Mouse (Mus musculus): Measurements from ENCODE around the gene Magi2. TPM values are rescaled to one million over a fixed set of nuclear protein-coding genes. Genes with fewer than 3 reads are reported as not detected.

Gene Magi2
- polyA plus RNA-seq, 1 experiment, result 0.79 TPM

DNA sequence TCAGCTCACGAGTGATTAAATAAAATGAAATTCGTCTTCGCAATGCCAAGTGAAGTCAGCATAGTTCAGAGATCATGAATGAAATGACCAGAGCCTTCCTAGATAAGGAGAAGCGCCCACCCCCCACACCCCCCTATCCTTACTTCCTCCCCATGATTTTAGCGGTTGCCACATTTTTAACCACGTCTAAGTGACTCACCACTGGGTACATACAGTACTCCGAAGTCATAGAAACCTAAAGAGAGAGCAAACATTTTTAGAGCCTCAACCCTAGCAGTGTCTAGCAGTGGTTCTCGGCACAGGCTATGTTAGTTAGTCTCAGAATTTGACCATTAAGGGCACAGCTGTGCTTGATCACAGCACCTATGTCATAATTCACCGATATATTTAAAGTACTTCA is 1385.8 kb downstream of the Magi2 start:
- TF ChIP-seq POLR2A (IDR thresholded peaks at IDR 0.05; ENCODE audit: low read depth, low read length), result no peak
- Histone ChIP-seq H3K4me1 (ENCODE audit: control insufficient read depth, insufficient read depth, insufficient read length) (no peaks in the 10 kb centered on the region), H3K36me3 (ENCODE audit: control insufficient read depth, insufficient read depth, low read length) (no peaks in the 10 kb centered on the region), H3K27ac (ENCODE audit: insufficient read depth, low read length) (no peak overlapping the region), H3K4me3 (ENCODE audit: extremely low read depth, insufficient read depth, insufficient read length) (no peak overlapping the region), H3K27me3 (ENCODE audit: control insufficient read depth, insufficient read depth, low read length) (no peaks in the 10 kb centered on the region)
- 52% methylated on average over 9 of the region's 9 CpGs for WGBS
- no peak for DNase-seq (ENCODE audit: low read depth in 1 of 2, low spot score in 2 of 2)

DNA sequence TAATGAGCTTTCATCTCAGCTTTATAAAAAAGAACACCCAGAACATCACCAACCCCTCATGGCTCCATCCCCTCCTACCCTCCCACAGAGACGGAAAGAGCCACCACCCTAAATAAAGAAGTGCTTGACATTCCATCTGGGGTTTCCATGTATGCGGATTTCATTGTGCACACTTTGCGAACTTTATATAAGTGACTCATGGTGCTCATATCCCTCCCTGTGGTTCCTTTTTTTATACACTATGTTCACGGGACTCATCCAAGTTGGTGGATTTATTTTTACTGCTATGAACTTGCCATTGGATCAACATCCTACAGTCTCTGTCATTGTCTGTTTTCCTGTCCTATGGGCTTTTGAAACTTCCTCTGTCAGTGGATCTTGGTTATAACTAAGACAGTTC is 1388.1 kb downstream of the Magi2 start:
- no peak for TF ChIP-seq CTCF (IDR thresholded peaks at IDR 0.05; ENCODE audit: extremely low read depth, insufficient read depth, insufficient read length, insufficient replicate concordance)
- TF ChIP-seq POLR2A (IDR thresholded peaks at IDR 0.05; ENCODE audit: low read depth, low read length), result no peak
- Histone ChIP-seq H3K36me3 (ENCODE audit: control insufficient read depth, insufficient read depth, low read length) (no peaks in the 10 kb centered on the region), H3K27ac (ENCODE audit: insufficient read depth, low read length) (no peak overlapping the region), H3K4me3 (ENCODE audit: extremely low read depth, insufficient read depth, insufficient read length) (no peak overlapping the region), H3K27me3 (ENCODE audit: control insufficient read depth, insufficient read depth, low read length) (no peaks in the 10 kb centered on the region), H3K4me1 (ENCODE audit: control insufficient read depth, insufficient read depth, insufficient read length) (no peaks in the 10 kb centered on the region)
- DNase-seq (ENCODE audit: low read depth in 1 of 2, low spot score in 2 of 2), result no peak
- 87% methylated on average over 4 of the region's 4 CpGs for WGBS

DNA sequence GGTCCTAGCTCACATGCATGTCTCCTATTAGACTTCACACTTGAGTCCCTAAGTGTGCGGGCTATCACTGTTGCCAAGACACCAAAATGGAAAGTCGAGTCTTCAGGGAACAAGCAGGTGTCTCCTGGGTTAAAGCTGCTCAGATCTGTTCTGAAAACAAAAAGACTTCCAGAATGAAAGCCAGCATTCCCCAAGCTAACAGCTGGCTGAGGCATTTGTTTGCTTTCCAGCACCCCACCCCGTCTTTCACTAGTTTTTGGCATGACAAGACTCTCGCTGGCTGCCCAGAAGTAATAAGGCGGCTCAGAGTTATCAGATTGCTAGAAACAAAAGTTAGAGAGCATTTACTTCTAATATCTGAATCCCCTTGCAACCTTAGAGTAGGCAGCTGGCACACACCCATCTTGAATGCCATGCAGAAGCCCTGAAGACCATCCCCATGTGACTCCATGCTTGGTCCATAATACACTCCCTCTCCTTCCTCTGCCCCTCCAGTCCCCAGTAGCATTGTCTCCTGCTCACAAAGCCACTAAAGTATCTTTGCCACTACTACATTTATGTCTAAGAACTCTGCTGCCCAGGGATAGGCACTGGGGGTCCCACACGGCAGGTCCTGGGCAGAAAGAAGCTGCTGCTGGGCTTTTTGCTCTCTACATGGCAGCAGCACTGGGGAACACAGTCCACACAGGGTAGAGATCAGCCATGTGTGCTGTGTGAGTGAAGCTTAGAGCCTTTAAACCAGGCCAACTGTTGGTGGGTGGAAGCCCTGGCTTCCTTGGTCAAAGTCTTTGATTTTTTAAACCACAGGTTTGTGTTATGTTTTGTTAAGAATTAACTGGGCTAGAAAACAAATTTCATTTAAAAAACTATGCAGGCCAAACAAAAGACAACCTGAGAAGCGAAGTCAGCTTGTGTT is 1394.0 kb downstream of the Magi2 start:
- no peak for TF ChIP-seq CTCF (IDR thresholded peaks at IDR 0.05; ENCODE audit: extremely low read depth, insufficient read depth, insufficient read length, insufficient replicate concordance)
- TF ChIP-seq POLR2A (IDR thresholded peaks at IDR 0.05; ENCODE audit: low read depth, low read length), result no peak
- no peak overlapping the region for H3K27ac ChIP-seq (ENCODE audit: insufficient read depth, low read length)
- no peak overlapping the region for H3K4me3 ChIP-seq (ENCODE audit: extremely low read depth, insufficient read depth, insufficient read length)
- H3K36me3 ChIP-seq (ENCODE audit: control insufficient read depth, insufficient read depth, low read length), result no peaks in the 10 kb centered on the region
- H3K4me1 ChIP-seq (ENCODE audit: control insufficient read depth, insufficient read depth, insufficient read length), result no peaks in the 10 kb centered on the region
- DNase-seq (ENCODE audit: low read depth in 1 of 2, low spot score in 2 of 2), result no peak
- H3K27me3 ChIP-seq (ENCODE audit: control insufficient read depth, insufficient read depth, low read length), result no peaks in the 10 kb centered on the region
- WGBS, result 90% methylated on average over 7 of the region's 7 CpGs

DNA sequence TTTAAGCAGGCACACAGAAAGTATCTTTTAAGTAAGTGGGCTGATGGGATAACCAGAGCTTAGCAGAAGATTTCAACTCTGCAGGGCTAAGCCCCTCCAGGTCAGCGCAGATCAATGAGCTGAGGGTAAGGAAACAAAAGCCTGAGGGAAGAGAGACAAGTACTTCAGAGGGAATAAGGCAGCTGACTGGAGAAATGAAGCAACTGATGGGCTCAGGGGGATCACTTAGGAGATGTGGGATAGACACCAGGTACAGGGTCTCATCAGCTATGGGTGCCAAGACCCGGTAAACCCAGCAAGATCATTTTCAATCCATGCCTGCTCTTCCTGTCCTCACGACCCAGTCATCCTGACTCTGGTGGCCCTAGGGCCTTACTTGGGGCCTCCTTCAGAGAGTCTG is 1395.6 kb downstream of the Magi2 start:
- whole genome bisulfite sequencing, result 89% methylated on average over 3 of the region's 3 CpGs
- H3K27me3 ChIP-seq (ENCODE audit: control insufficient read depth, insufficient read depth, low read length), result no peaks in the 10 kb centered on the region
- no peak for TF ChIP-seq POLR2A (IDR thresholded peaks at IDR 0.05; ENCODE audit: low read depth, low read length)
- no peak for TF ChIP-seq CTCF (IDR thresholded peaks at IDR 0.05; ENCODE audit: extremely low read depth, insufficient read depth, insufficient read length, insufficient replicate concordance)
- no peak overlapping the region for H3K4me3 ChIP-seq (ENCODE audit: extremely low read depth, insufficient read depth, insufficient read length)
- no peaks in the 10 kb centered on the region for H3K36me3 ChIP-seq (ENCODE audit: control insufficient read depth, insufficient read depth, low read length)
- H3K4me1 ChIP-seq (ENCODE audit: control insufficient read depth, insufficient read depth, insufficient read length), result no peaks in the 10 kb centered on the region
- DNase-seq (ENCODE audit: low read depth in 1 of 2, low spot score in 2 of 2), result no peak
- no peak overlapping the region for H3K27ac ChIP-seq (ENCODE audit: insufficient read depth, low read length)

DNA sequence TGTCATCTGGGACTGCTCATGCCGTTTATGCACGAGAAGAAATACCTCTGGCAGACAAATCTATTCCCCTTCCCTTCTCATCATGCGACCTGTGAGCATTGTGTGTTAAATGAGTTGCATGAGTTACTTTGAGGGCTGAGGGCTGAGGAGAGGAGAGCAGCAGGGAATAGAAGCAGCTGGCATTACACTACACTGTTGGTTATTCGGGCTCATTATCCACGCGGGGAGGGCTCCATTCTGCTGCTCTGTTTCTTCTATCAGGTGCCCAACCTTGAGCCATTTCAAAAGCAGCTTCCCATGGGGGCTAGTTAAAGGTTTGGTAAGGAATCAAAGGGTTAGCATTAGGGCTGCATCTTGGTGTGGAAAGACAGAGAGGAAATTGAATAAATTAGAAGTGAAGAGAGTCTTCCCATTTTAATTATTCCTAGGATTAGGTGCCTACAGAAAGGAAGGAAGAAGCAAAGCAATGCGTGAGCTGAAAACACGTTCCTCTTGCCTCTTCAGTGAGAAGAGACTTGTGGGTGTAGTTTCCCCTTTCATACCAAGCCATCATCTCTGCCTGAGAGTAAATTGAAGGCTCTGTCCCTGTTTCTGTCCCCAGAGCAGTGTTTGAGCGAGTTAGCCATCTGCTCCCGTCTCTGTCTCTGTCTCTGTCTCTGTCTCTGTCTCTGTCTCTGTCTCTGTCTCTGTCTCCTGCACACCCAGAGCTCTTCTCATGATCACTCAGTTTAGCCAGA is 1396.2 kb downstream of the Magi2 start:
- DNase-seq (ENCODE audit: low read depth in 1 of 2, low spot score in 2 of 2), result no peak
- Histone ChIP-seq H3K27me3 (ENCODE audit: control insufficient read depth, insufficient read depth, low read length) (no peaks in the 10 kb centered on the region), H3K4me1 (ENCODE audit: control insufficient read depth, insufficient read depth, insufficient read length) (no peaks in the 10 kb centered on the region), H3K36me3 (ENCODE audit: control insufficient read depth, insufficient read depth, low read length) (no peaks in the 10 kb centered on the region), H3K4me3 (ENCODE audit: extremely low read depth, insufficient read depth, insufficient read length) (no peak overlapping the region), H3K27ac (ENCODE audit: insufficient read depth, low read length) (no peak overlapping the region)
- TF ChIP-seq CTCF (IDR thresholded peaks at IDR 0.05; ENCODE audit: extremely low read depth, insufficient read depth, insufficient read length, insufficient replicate concordance), result no peak
- no peak for TF ChIP-seq POLR2A (IDR thresholded peaks at IDR 0.05; ENCODE audit: low read depth, low read length)
- 78% methylated on average over 10 of the region's 10 CpGs for WGBS

DNA sequence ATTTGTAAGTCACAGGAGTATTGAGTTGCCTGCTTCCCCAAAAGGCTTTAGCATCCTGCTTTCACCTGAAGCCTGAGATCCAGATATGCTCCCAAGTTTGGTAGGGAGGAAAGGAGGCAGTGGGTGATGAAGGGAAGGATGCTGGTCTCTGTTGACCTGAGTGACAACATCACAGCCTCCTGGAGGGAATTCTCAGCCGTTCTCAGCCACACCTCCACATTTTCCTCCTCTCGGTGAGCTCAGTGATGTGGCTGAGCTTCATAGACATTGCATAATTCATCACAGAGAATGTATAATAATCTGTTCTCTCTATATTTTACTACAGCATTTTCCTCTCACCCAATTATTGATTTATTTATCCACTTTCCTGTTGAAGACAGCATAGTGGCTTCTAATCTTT is 1398.3 kb downstream of the Magi2 start:
- 88% methylated on average over 2 of the region's 2 CpGs for WGBS
- Histone ChIP-seq H3K4me1 (ENCODE audit: control insufficient read depth, insufficient read depth, insufficient read length) (no peaks in the 10 kb centered on the region), H3K27ac (ENCODE audit: insufficient read depth, low read length) (no peak overlapping the region), H3K27me3 (ENCODE audit: control insufficient read depth, insufficient read depth, low read length) (no peaks in the 10 kb centered on the region), H3K36me3 (ENCODE audit: control insufficient read depth, insufficient read depth, low read length) (no peaks in the 10 kb centered on the region), H3K4me3 (ENCODE audit: extremely low read depth, insufficient read depth, insufficient read length) (no peak overlapping the region)
- DNase-seq (ENCODE audit: low read depth in 1 of 2, low spot score in 2 of 2), result no peak
- TF ChIP-seq CTCF (IDR thresholded peaks at IDR 0.05; ENCODE audit: extremely low read depth, insufficient read depth, insufficient read length, insufficient replicate concordance) (no peak), POLR2A (IDR thresholded peaks at IDR 0.05; ENCODE audit: low read depth, low read length) (no peak)
